Mouse (Mus musculus) stomach, embryonic 16.5 days (tissue): Measurements from ENCODE around the gene Ppp6r2. TPM values are rescaled to one million over a fixed set of nuclear protein-coding genes. Genes with fewer than 3 reads are reported as not detected.

Experiments
- ATAC-seq: fragments of 200-750 bp; cut with Nextera tagmentation; 2 replicates; pipeline ENCODE4 v1.8.0; 2017; ENCODE audit warnings: moderate number of reproducible peaks, moderate TSS enrichment; ENCODE audit not compliant: insufficient read depth, low FRiP score
- H3K27ac ChIP-seq: fragments of 300-500 bp; sonication (generic); 2 replicates; pipeline ENCODE4 v1.5.1; 2014; ENCODE audit warnings: low read length
- H3K27me3 ChIP-seq: fragments of 300-500 bp; sonication (generic); 2 replicates; pipeline ENCODE4 v1.6.1; 2014; ENCODE audit warnings: low read length, control low read depth, mixed read lengths; ENCODE audit not compliant: control insufficient read depth, insufficient read depth
- H3K36me3 ChIP-seq: fragments of 300-500 bp; sonication (generic); 2 replicates; pipeline ENCODE4 v1.6.1; 2014; ENCODE audit warnings: low read length; ENCODE audit not compliant: control insufficient read depth, insufficient read depth
- H3K4me1 ChIP-seq: fragments of 300-500 bp; sonication (generic); 2 replicates; pipeline ENCODE4 v1.6.1; 2014; ENCODE audit warnings: low read length, control low read depth, mixed read lengths; ENCODE audit not compliant: control insufficient read depth, insufficient read depth
- H3K4me2 ChIP-seq: fragments of 300-500 bp; sonication (generic); 2 replicates; pipeline ENCODE4 v1.6.1; 2014; ENCODE audit warnings: low read depth, low read length, mixed read lengths
- H3K4me3 ChIP-seq: fragments of 300-500 bp; sonication (generic); replicated peaks from 2 replicates; pipeline ENCODE4 v1.5.1; 2014; ENCODE audit warnings: mild to moderate bottlenecking, low read length
- H3K9ac ChIP-seq: fragments of 300-500 bp; sonication (generic); 2 replicates; pipeline ENCODE4 v1.6.1; 2014; ENCODE audit warnings: low read length
- H3K9me3 ChIP-seq: fragments of 300-500 bp; sonication (generic); replicated peaks from 2 replicates; pipeline ENCODE4 v1.6.1; 2016; ENCODE audit warnings: low read length, control low read depth; ENCODE audit not compliant: control insufficient read depth
- WGBS: fragments of 180-500 bp; shearing (Covaris S2); extraction: QIAGEN DNeasy Blood & Tissue Kit; methylation state at CpG from one replicate; pipeline ENCODE4 v1.1.7; 2014; 5-methylcytosine and 5-hydroxymethylcytosine counted together
- polyA plus RNA-seq: library from polyadenylated mRNA; unstranded; fragments of >200 nt; fragmentation: Nextera tagmentation; extraction: Ambion mirVana; gene quantifications from 2 replicates; pipeline ENCODE4 v1.2.1, GENCODE M21; 2015

Gene Ppp6r2
- polyA plus RNA-seq, 1 experiment from 2014 or later: 24.4 TPM

- peaks cover 35% of the 10 kb centered on the region for H3K36me3 ChIP-seq
Observed at GRCm38 (mm10) chr15:89289455-89289854, 78.1 kb downstream of the Ppp6r2 start.

GRCm38 (mm10) chr15:89291521-89291920, 80.2 kb downstream of the Ppp6r2 start:
- no peak overlapping the region for H3K4me2 ChIP-seq
- no peak overlapping the region for H3K4me3 ChIP-seq
- WGBS: 74% methylated on average over 3 of the region's 3 CpGs
- no peak overlapping the region for H3K27ac ChIP-seq
- no peak overlapping the region for H3K9ac ChIP-seq
- peaks cover 35% of the 10 kb centered on the region for H3K36me3 ChIP-seq
- no peaks in the 10 kb centered on the region for H3K9me3 ChIP-seq
- ATAC-seq: no peak
- no peaks in the 10 kb centered on the region for H3K27me3 ChIP-seq
- H3K4me1 ChIP-seq: 0 out of 2 replicates have a peak, but pooled peaks cover 4% of the 10 kb centered on the region

More at GRCm38 (mm10) chr15:89289455-89289854, 78.1 kb downstream of the Ppp6r2 start:
- Histone ChIP-seq H3K27ac (no peak overlapping the region), H3K27me3 (no peaks in the 10 kb centered on the region), H3K9ac (no peak overlapping the region), H3K9me3 (no peaks in the 10 kb centered on the region), H3K4me3 (no peak overlapping the region), H3K4me1 (no peaks in the 10 kb centered on the region), H3K4me2 (no peak overlapping the region)
- WGBS: 90% methylated on average over 11 of the region's 11 CpGs
- ATAC-seq: no peak

DNA sequence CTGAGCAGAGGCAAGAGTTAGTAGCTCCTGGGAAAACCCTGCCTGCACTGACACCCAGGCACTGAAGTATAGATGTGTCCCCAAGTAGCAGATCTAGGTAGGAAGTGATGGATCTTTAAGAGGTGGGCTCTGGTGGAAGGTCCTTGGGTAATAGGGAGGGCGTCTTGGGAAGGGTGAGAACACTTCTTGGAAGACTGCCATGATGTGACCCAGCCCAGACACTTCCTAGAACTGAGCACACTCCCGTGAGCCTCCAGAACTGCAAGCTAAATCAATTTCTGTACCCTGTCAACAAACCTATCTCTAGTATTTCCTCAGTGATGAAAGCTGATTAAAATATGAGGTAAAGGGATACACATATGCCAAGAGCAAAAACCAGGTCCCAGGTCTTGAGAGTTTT, 81.4 kb downstream of the Ppp6r2 start:
- peaks cover 35% of the 10 kb centered on the region for H3K36me3 ChIP-seq
- H3K27ac ChIP-seq: no peak overlapping the region
- H3K4me2 ChIP-seq: no peak overlapping the region
- H3K9ac ChIP-seq: no peak overlapping the region
- ATAC-seq: no peak
- H3K4me3 ChIP-seq: no peak overlapping the region
- H3K27me3 ChIP-seq: no peaks in the 10 kb centered on the region
- H3K4me1 ChIP-seq: 0 out of 2 replicates have a peak, but pooled peaks cover 7% of the 10 kb centered on the region
- H3K9me3 ChIP-seq: no peaks in the 10 kb centered on the region
- 48% methylated on average over 2 of the region's 2 CpGs for WGBS

- no peak overlapping the region for H3K27ac ChIP-seq
- ATAC-seq: no peak
- WGBS: 92% methylated on average over 10 of the region's 10 CpGs
- H3K9ac ChIP-seq: no peak overlapping the region
- H3K27me3 ChIP-seq: no peaks in the 10 kb centered on the region
- H3K4me2 ChIP-seq: no peak overlapping the region
- H3K9me3 ChIP-seq: no peaks in the 10 kb centered on the region
- H3K4me3 ChIP-seq: no peak overlapping the region
- peaks cover 36% of the 10 kb centered on the region for H3K36me3 ChIP-seq
- H3K4me1 ChIP-seq: 0 out of 2 replicates have a peak, but pooled peaks cover 7% of the 10 kb centered on the region
Observed at GRCm38 (mm10) chr15:89293778-89294177, 82.4 kb downstream of the Ppp6r2 start.

- Histone ChIP-seq H3K27ac (no peak overlapping the region), H3K4me2 (no peak overlapping the region), H3K4me3 (no peak overlapping the region), H3K9me3 (no peaks in the 10 kb centered on the region), H3K27me3 (no peaks in the 10 kb centered on the region), H3K4me1 (0 out of 2 replicates have a peak, but pooled peaks cover 7% of the 10 kb centered on the region), H3K9ac (no peak overlapping the region), H3K36me3 (peaks cover 41% of the 10 kb centered on the region)
- no peak for ATAC-seq
- 82% methylated on average over 8 of the region's 8 CpGs for WGBS
Observed at GRCm38 (mm10) chr15:89295580-89296165, 84.3 kb downstream of the Ppp6r2 start.

DNA sequence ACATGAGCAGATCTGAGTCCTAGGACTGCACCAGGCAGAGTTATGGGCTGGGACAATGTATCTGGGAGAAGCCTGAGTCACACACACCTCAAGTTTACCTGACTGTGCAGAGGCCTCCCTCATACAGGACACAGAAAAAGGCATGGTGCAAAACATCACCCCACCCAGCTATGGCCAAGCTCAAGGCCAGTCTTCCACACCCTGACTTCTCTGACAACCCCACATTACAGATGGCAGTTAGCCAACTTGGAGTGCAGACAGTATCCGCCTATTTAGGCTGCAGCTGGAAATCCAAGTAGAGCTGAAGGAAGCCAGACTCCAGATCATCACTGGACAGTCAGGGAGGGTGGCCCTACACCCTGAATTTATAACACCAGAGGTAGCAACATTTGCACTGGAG, 85.1 kb downstream of the Ppp6r2 start:
- Histone ChIP-seq H3K27ac (no peak overlapping the region; the same call in 1 of the 2 replicates), H3K9me3 (no peaks in the 10 kb centered on the region), H3K4me3 (no peak overlapping the region), H3K36me3 (peaks cover 42% of the 10 kb centered on the region), H3K4me2 (no peak overlapping the region), H3K9ac (no peak overlapping the region), H3K4me1 (0 out of 2 replicates have a peak, but pooled peaks cover 7% of the 10 kb centered on the region), H3K27me3 (no peaks in the 10 kb centered on the region)
- peak; percentile 52; the same call in 1 of the 2 replicates for ATAC-seq
- 33% methylated on average over 1 of the region's 1 CpGs for WGBS

DNA sequence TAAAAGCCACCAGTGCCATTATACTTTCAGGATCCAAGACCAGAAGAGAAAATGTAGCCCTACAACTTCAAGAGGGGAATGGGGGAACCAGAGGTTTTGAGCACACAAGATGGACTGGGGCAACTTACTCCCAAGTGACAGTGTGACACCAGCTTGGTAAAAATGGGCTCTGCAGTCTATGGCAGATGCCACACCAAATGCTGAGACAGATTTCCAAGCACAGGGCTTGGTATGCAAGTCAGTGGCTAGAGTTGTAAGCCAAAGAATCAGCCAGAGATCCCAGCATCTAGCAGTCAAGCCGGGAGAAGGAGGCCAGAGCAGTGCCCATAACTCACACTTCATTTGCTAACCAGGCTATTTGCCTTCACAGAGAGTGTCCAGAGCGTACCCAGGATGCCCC, 86.3 kb downstream of the Ppp6r2 start:
- H3K4me1 ChIP-seq: 0 out of 2 replicates have a peak, but pooled peaks cover 7% of the 10 kb centered on the region
- H3K9ac ChIP-seq: no peak overlapping the region
- no peak overlapping the region for H3K4me2 ChIP-seq
- H3K36me3 ChIP-seq: peaks cover 42% of the 10 kb centered on the region
- no peak overlapping the region for H3K27ac ChIP-seq
- no peaks in the 10 kb centered on the region for H3K27me3 ChIP-seq
- no peaks in the 10 kb centered on the region for H3K9me3 ChIP-seq
- ATAC-seq: no peak
- WGBS: 97% methylated on average over 2 of the region's 2 CpGs
- H3K4me3 ChIP-seq: no peak overlapping the region

- 88% methylated on average over 13 of the region's 13 CpGs for WGBS
- Histone ChIP-seq H3K36me3 (peaks cover 45% of the 10 kb centered on the region), H3K4me3 (no peak overlapping the region), H3K4me1 (0 out of 2 replicates have a peak, but pooled peaks cover 7% of the 10 kb centered on the region), H3K27me3 (no peaks in the 10 kb centered on the region), H3K9ac (no peak overlapping the region), H3K27ac (no peak overlapping the region), H3K4me2 (no peak overlapping the region), H3K9me3 (no peaks in the 10 kb centered on the region)
- no peak for ATAC-seq
Observed at GRCm38 (mm10) chr15:89300180-89300579, 88.8 kb downstream of the Ppp6r2 start.

GRCm38 (mm10) chr15:89300600-89300999, 89.2 kb downstream of the Ppp6r2 start:
- 94% methylated on average over 8 of the region's 8 CpGs for WGBS
- Histone ChIP-seq H3K9me3 (no peaks in the 10 kb centered on the region), H3K27me3 (no peaks in the 10 kb centered on the region), H3K27ac (no peak overlapping the region), H3K36me3 (peaks cover 49% of the 10 kb centered on the region), H3K9ac (no peak overlapping the region), H3K4me3 (no peak overlapping the region), H3K4me2 (no peak overlapping the region), H3K4me1 (0 out of 2 replicates have a peak, but pooled peaks cover 7% of the 10 kb centered on the region)
- ATAC-seq: no peak
